Mouse (Mus musculus) MEL (cell line): ENCODE results near the gene Rnf34. TPM values are rescaled to one million over a fixed set of nuclear protein-coding genes. Genes with fewer than 3 reads are reported as not detected.
A peak's percentile ranks its signal among the peaks of the same experiment; 100 is the strongest.

Source experiments
- DNase-seq: peaks from one replicate; pipeline ENCODE4 v3.0.0; 2011; ENCODE audit warnings: low read depth, low spot score
- H3K27ac ChIP-seq: 2 replicates; pipeline ENCODE4 v1.5.1; 2012; ENCODE audit warnings: low read depth, mild to moderate bottlenecking, control low read depth, low read length, moderate library complexity; ENCODE audit not compliant: control insufficient read depth
- H3K27me3 ChIP-seq, 2 experiments: fragments of 150-350 bp in 1 of 2; sonication (generic) in 1 of 2; 2 replicates each; pipeline ENCODE4 v1.6.1; 2012; ENCODE audit warnings: low read length in 2 of 2, mild to moderate bottlenecking in 2 of 2, improper control_type of control experiment in 1 of 2, moderate library complexity in 1 of 2; ENCODE audit not compliant: insufficient read depth in 2 of 2, control insufficient read depth in 1 of 2
- H3K36me3 ChIP-seq, 2 experiments: 2 replicates each; pipeline ENCODE4 v1.6.1; 2012 to 2014; ENCODE audit warnings: low read length in 2 of 2, improper control_type of control experiment in 1 of 2, inconsistent platforms in 1 of 2, mild to moderate bottlenecking in 1 of 2; ENCODE audit not compliant: insufficient read depth in 2 of 2, control insufficient read depth in 1 of 2
- H3K4me1 ChIP-seq, 2 experiments: fragments of 150-350 bp in 1 of 2; sonication (generic) in 1 of 2; 2 replicates each; pipeline ENCODE4 v1.6.1; 2012; ENCODE audit warnings: low read length in 2 of 2, improper control_type of control experiment in 1 of 2, mild to moderate bottlenecking in 1 of 2; ENCODE audit not compliant: insufficient read depth in 2 of 2, control insufficient read depth in 1 of 2
- H3K4me3 ChIP-seq, 2 experiments: fragments of 150-350 bp in 1 of 2; sonication (generic) in 1 of 2; 2 replicates each; pipeline ENCODE4 v1.5.1; 2012; ENCODE audit warnings: low read depth in 2 of 2, low read length in 2 of 2, mild to moderate bottlenecking in 2 of 2, moderate library complexity in 2 of 2, control low read depth in 1 of 2, improper control_type of control experiment in 1 of 2; ENCODE audit not compliant: control insufficient read depth in 1 of 2, insufficient read depth in 1 of 2
- H3K79me2 ChIP-seq: 2 replicates; pipeline ENCODE4 v1.6.1; 2012; ENCODE audit warnings: mild to moderate bottlenecking, low read length, moderate library complexity; ENCODE audit not compliant: control insufficient read depth, poor library complexity, insufficient read depth
- H3K9ac ChIP-seq: 2 replicates; pipeline ENCODE4 v1.6.1; 2012; ENCODE audit warnings: low read depth, mild to moderate bottlenecking, control low read depth, low read length, moderate library complexity; ENCODE audit not compliant: control insufficient read depth, poor library complexity, severe bottlenecking
- H3K9me3 ChIP-seq: fragments of 150-350 bp; sonication (generic); replicated peaks from 2 replicates; pipeline ENCODE4 v1.6.1; 2012; ENCODE audit warnings: mild to moderate bottlenecking, low read length, improper control_type of control experiment, moderate library complexity; ENCODE audit not compliant: insufficient read depth
- CHD1 ChIP-seq: IDR thresholded peaks from 2 replicates; pipeline ENCODE4 v1.6.1; 2012; ENCODE audit warnings: low read depth, mild to moderate bottlenecking, inconsistent platforms, low read length, improper control_type of control experiment
- E2F4 ChIP-seq: IDR thresholded peaks from 2 replicates; pipeline ENCODE4 v1.6.1; 2011; ENCODE audit warnings: low read depth, low read length, improper control_type of control experiment, borderline replicate concordance
- ELF1 ChIP-seq: IDR thresholded peaks from 2 replicates; pipeline ENCODE4 v1.6.1; 2014; ENCODE audit warnings: low read depth, mild to moderate bottlenecking, inconsistent platforms, low read length, improper control_type of control experiment, moderate library complexity
- ETS1 ChIP-seq: IDR thresholded peaks from 2 replicates; pipeline ENCODE4 v1.6.1; 2012; ENCODE audit warnings: low read depth, mild to moderate bottlenecking, inconsistent platforms, low read length, improper control_type of control experiment, moderate library complexity
- GABPA ChIP-seq: IDR thresholded peaks from 2 replicates; pipeline ENCODE4 v1.6.1; 2012; ENCODE audit warnings: low read depth, mild to moderate bottlenecking, inconsistent platforms, low read length, improper control_type of control experiment, moderate library complexity
- GATA1 ChIP-seq: IDR thresholded peaks from 2 replicates; pipeline ENCODE4 v1.6.1; 2011; ENCODE audit warnings: low read depth, low read length, improper control_type of control experiment
- HCFC1 ChIP-seq: IDR thresholded peaks from 2 replicates; pipeline ENCODE4 v1.6.1; 2012; ENCODE audit warnings: low read depth, mild to moderate bottlenecking, inconsistent platforms, low read length, improper control_type of control experiment, moderate library complexity
- MAFK ChIP-seq: IDR thresholded peaks from 2 replicates; pipeline ENCODE4 v1.6.1; 2011; ENCODE audit warnings: low read depth, mild to moderate bottlenecking, low read length, improper control_type of control experiment, borderline replicate concordance
- MAX ChIP-seq: IDR thresholded peaks from 2 replicates; pipeline ENCODE4 v1.6.1; 2011; ENCODE audit warnings: low read length, improper control_type of control experiment
- MEF2A ChIP-seq: IDR thresholded peaks from 2 replicates; pipeline ENCODE4 v1.6.1; 2014; ENCODE audit warnings: low read depth, mild to moderate bottlenecking, inconsistent platforms, low read length, improper control_type of control experiment; ENCODE audit not compliant: poor library complexity, insufficient replicate concordance, severe bottlenecking; ENCODE audit errors: extremely low read depth
- MYB ChIP-seq: IDR thresholded peaks from 2 replicates; pipeline ENCODE4 v1.6.1; 2011; ENCODE audit warnings: mild to moderate bottlenecking, low read depth, low read length, improper control_type of control experiment
- NELFE ChIP-seq: IDR thresholded peaks from 2 replicates; pipeline ENCODE4 v1.6.1; 2011; ENCODE audit warnings: low read depth, low read length, improper control_type of control experiment
- NRF1 ChIP-seq: IDR thresholded peaks from 2 replicates; pipeline ENCODE4 v1.6.1; 2014; ENCODE audit warnings: low read depth, mild to moderate bottlenecking, inconsistent platforms, low read length, improper control_type of control experiment, moderate library complexity; ENCODE audit not compliant: poor library complexity, insufficient read depth, severe bottlenecking
- POLR2A ChIP-seq, 2 experiments: IDR thresholded peaks; 2 replicates each; pipeline ENCODE4 v1.6.1; 2011 to 2012; ENCODE audit warnings: low read length in 2 of 2, mild to moderate bottlenecking in 2 of 2, control low read depth in 1 of 2, improper control_type of control experiment in 1 of 2, low read depth in 1 of 2, moderate library complexity in 1 of 2; ENCODE audit not compliant: control insufficient read depth in 1 of 2, insufficient read depth in 1 of 2, poor library complexity in 1 of 2
- POLR2AphosphoS2 ChIP-seq: IDR thresholded peaks from 2 replicates; pipeline ENCODE4 v1.6.1; 2011; ENCODE audit warnings: low read length, improper control_type of control experiment
- POLR2AphosphoS5 ChIP-seq: IDR thresholded peaks from 2 replicates; pipeline ENCODE4 v1.6.1; 2012; ENCODE audit warnings: low read depth, borderline replicate concordance, mild to moderate bottlenecking, inconsistent platforms, low read length, moderate library complexity, mixed read lengths
- RAD21 ChIP-seq: IDR thresholded peaks from 2 replicates; pipeline ENCODE4 v1.6.1; 2011; ENCODE audit warnings: mild to moderate bottlenecking, low read depth, low read length, improper control_type of control experiment
- RCOR1 ChIP-seq: IDR thresholded peaks from 2 replicates; pipeline ENCODE4 v1.6.1; 2012; ENCODE audit warnings: low read depth, mild to moderate bottlenecking, inconsistent platforms, low read length, improper control_type of control experiment
- SIN3A ChIP-seq: IDR thresholded peaks from 2 replicates; pipeline ENCODE4 v1.6.1; 2012; ENCODE audit warnings: low read length, improper control_type of control experiment, inconsistent platforms
- SMC3 ChIP-seq: IDR thresholded peaks from 2 replicates; pipeline ENCODE4 v1.6.1; 2011; ENCODE audit warnings: low read depth, low read length, improper control_type of control experiment
- TAL1 ChIP-seq: IDR thresholded peaks from 2 replicates; pipeline ENCODE4 v1.6.1; 2012; ENCODE audit warnings: mild to moderate bottlenecking, inconsistent platforms, low read length, moderate library complexity, mixed read lengths
- TBP ChIP-seq: IDR thresholded peaks from 2 replicates; pipeline ENCODE4 v1.8.0; 2011; ENCODE audit warnings: low read depth, low read length, improper control_type of control experiment
- UBTF ChIP-seq: IDR thresholded peaks from 2 replicates; pipeline ENCODE4 v1.6.1; 2012; ENCODE audit warnings: low read depth, mild to moderate bottlenecking, inconsistent platforms, low read length, improper control_type of control experiment, moderate library complexity, borderline replicate concordance; ENCODE audit not compliant: insufficient read depth
- USF1 ChIP-seq: IDR thresholded peaks from 2 replicates; pipeline ENCODE4 v1.6.1; 2014; ENCODE audit warnings: low read depth, mild to moderate bottlenecking, inconsistent platforms, low read length, improper control_type of control experiment, moderate library complexity
- USF2 ChIP-seq, 2 experiments: IDR thresholded peaks; 2 replicates each; pipeline ENCODE4 v1.6.1; 2011 to 2012; ENCODE audit warnings: improper control_type of control experiment in 2 of 2, low read length in 2 of 2, borderline replicate concordance in 1 of 2, inconsistent platforms in 1 of 2, low read depth in 1 of 2, mild to moderate bottlenecking in 1 of 2; ENCODE audit not compliant: insufficient read depth in 1 of 2
- ZC3H11A ChIP-seq: IDR thresholded peaks from 2 replicates; pipeline ENCODE4 v1.6.1; 2012; ENCODE audit warnings: low read depth, mild to moderate bottlenecking, inconsistent platforms, low read length, improper control_type of control experiment
- ZKSCAN1 ChIP-seq: IDR thresholded peaks from 2 replicates; pipeline ENCODE4 v1.6.1; 2012; ENCODE audit warnings: low read depth, mild to moderate bottlenecking, inconsistent platforms, low read length, improper control_type of control experiment, moderate library complexity
- polyA plus RNA-seq, 2 experiments: library from polyadenylated mRNA; stranded (reverse) in 1 of 2; unstranded in 1 of 2; fragments of >175 nt in 1 of 2; fragments of >200 nt in 1 of 2; gene quantifications; 2 replicates each; pipeline versions ENCODE4 v1.2.1 to v1.2.4; 2012; ENCODE audit warnings: low replicate concordance in 2 of 2, low read depth in 1 of 2; ENCODE audit not compliant: insufficient read length in 2 of 2, insufficient read depth in 1 of 2, missing spikeins in 1 of 2
- total RNA-seq: library from RNA; depleted of rRNA; stranded (reverse); fragments of 300-350 nt; gene quantifications from 2 replicates; pipeline ENCODE4 v1.2.3, GENCODE M21; 2012

Gene Rnf34
- total and polyA plus RNA-seq, 3 experiments, result 14.8 to 27.4 TPM; not detected in 1

DNA sequence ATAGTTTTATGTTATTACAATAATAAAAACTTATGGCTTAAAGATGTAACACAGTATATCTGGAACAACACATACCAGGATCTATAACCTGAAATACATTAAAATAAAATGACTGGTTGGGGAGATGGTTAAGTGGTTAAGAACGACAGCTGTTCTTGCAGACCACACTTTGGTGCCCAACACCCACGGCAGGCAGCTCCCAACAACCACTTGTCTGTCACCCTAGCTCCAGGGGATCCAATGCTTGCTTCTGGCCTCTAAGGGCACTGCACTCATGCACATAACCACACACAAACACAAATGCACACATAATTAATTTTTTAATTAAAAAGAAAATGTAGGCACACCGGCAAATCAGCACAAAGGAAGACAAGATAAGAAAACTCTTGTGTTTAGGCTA is 37.1 kb upstream of the Rnf34 start:
- H3K27me3 ChIP-seq, result no peaks in the 10 kb centered on the region
- H3K9ac ChIP-seq, result no peak overlapping the region
- TF ChIP-seq HCFC1 (no peak), POLR2A (IDR thresholded peaks at IDR 0.05; ENCODE audit: control insufficient read depth in 1 of 2, insufficient read depth in 1 of 2, low read depth in 1 of 2, low read length in 2 of 2, poor library complexity in 1 of 2) (0 out of 4 replicates have a peak, but pooled peaks of 1 of the 2 experiments have one; percentile 23), ETS1 (no peak), SIN3A (no peak), E2F4 (no peak), RCOR1 (no peak), SMC3 (no peak), GATA1 (peak; percentile 46), POLR2AphosphoS2 (no peak), TBP (no peak), MAX (no peak), USF1 (no peak)
- no peak overlapping the region for H3K27ac ChIP-seq
- H3K36me3 ChIP-seq, result peaks cover 6 to 22% of the 10 kb centered on the region in 2 experiments; a peak in 3 of 4 replicates
- no peak for DNase-seq
- H3K79me2 ChIP-seq, result no peaks in the 10 kb centered on the region
- H3K9me3 ChIP-seq, result no peaks in the 10 kb centered on the region
- no peak overlapping the region for H3K4me3 ChIP-seq
- peaks cover 2 to 4% of the 10 kb centered on the region in 2 experiments; a peak in 2 of 4 replicates for H3K4me1 ChIP-seq

- peaks cover 11 to 17% of the 10 kb centered on the region in 2 experiments for H3K36me3 ChIP-seq
- peak within 1 kb of the TSS; percentile 94 for H3K9ac ChIP-seq
- peak within 1 kb of the TSS; percentile 64 to 71 for H3K4me3 ChIP-seq
- no peaks in the 10 kb centered on the region for H3K27me3 ChIP-seq
- H3K9me3 ChIP-seq, result no peaks in the 10 kb centered on the region
- peaks cover 8% of the 10 kb centered on the region for H3K79me2 ChIP-seq
- H3K4me1 ChIP-seq, result peaks cover 12 to 17% of the 10 kb centered on the region in 2 experiments
- peak within 1 kb of the TSS; percentile 90 for H3K27ac ChIP-seq
- peak; percentile 99 for DNase-seq
- TF ChIP-seq USF1 (0 out of 2 replicates have a peak, but pooled peaks have one; percentile 40), RCOR1 (no peak), GABPA (no peak), RAD21 (no peak), ZC3H11A (no peak), TAL1 (no peak), SIN3A (peak; percentile 97), MYB (no peak), POLR2AphosphoS2 (peak; percentile 95), ZKSCAN1 (no peak), ELF1 (peak; percentile 77), CHD1 (no peak), SMC3 (no peak), POLR2AphosphoS5 (peak; percentile 58; the same call in 1 of the 2 replicates), MEF2A (no peak; the same call in 1 of the 2 replicates), USF2 (IDR thresholded peaks at IDR 0.05; ENCODE audit: borderline replicate concordance in 1 of 2, insufficient read depth in 1 of 2, low read depth in 1 of 2, low read length in 2 of 2) (no peak), UBTF (no peak), NRF1 (peak; percentile 68), TBP (peak; percentile 93), ETS1 (peak; percentile 41; the same call in 1 of the 2 replicates), MAFK (no peak), NELFE (peak; percentile 92), POLR2A (IDR thresholded peaks at IDR 0.05; ENCODE audit: control insufficient read depth in 1 of 2, insufficient read depth in 1 of 2, low read depth in 1 of 2, low read length in 2 of 2, poor library complexity in 1 of 2) (peak; percentile 92 to 94), GATA1 (0 out of 2 replicates have a peak, but pooled peaks have one; percentile 5)
Observed at GRCm38 (mm10) chr5:122820777-122821523, 28.9 kb upstream of the Rnf34 start, which contains the start of gene Anapc5. Gene Anapc5, minus strand, starts transcription at chr5:122821339.
